Mouse (Mus musculus) limb, embryonic 10.5 days (tissue): ENCODE measurements at regions not wholly inside any gene's neighbourhood (a gene's known extent, or its start where the extent isn't known, plus 50 kb on each side); places are given as distances from the start of the nearest gene placed in this dataset.
"Not testable (repeated sequence)": the region's sequence is repeated elsewhere in the genome, so short reads cannot be mapped to it uniquely, and the experiment has no call there.

Experiments used
- DNase-seq: peaks from one replicate; pipeline ENCODE4 v3.0.0-alpha.2; 2017; ENCODE audit warnings: low spot score
- H3K27ac ChIP-seq: fragments of 300-500 bp; sonication (generic); 2 replicates; pipeline ENCODE4 v1.5.1; 2016; ENCODE audit warnings: mild to moderate bottlenecking
- H3K27me3 ChIP-seq: fragments of 300-500 bp; sonication (generic); 2 replicates; pipeline ENCODE4 v1.6.1; 2016; ENCODE audit warnings: low read depth, mild to moderate bottlenecking; ENCODE audit not compliant: poor library complexity, severe bottlenecking
- H3K36me3 ChIP-seq: fragments of 300-500 bp; sonication (generic); 2 replicates; pipeline ENCODE4 v1.6.1; 2016; ENCODE audit warnings: mild to moderate bottlenecking, moderate library complexity
- H3K4me1 ChIP-seq: fragments of 300-500 bp; sonication (generic); 2 replicates; pipeline ENCODE4 v1.6.1; 2016
- H3K4me3 ChIP-seq: fragments of 300-500 bp; sonication (generic); 2 replicates; pipeline ENCODE4 v1.5.1; 2016; ENCODE audit warnings: mild to moderate bottlenecking, moderate library complexity
- H3K9me3 ChIP-seq: fragments of 300-500 bp; sonication (generic); replicated peaks from 2 replicates; pipeline ENCODE4 v1.6.1; 2016; ENCODE audit warnings: mild to moderate bottlenecking
- WGBS: fragments of 180-500 bp; shearing (Covaris S2); methylation state at CpG from one replicate; pipeline ENCODE4 v1.1.7; 2016; 5-methylcytosine and 5-hydroxymethylcytosine counted together

- H3K4me3 ChIP-seq, result no peak overlapping the region
- DNase-seq, result no peak
- WGBS, result 82% methylated on average over 3 of the region's 3 CpGs
- H3K27me3 ChIP-seq, result no peaks in the 10 kb centered on the region
- no peaks in the 10 kb centered on the region for H3K9me3 ChIP-seq
- H3K27ac ChIP-seq, result peak overlapping the region; percentile 61
- H3K36me3 ChIP-seq, result no peaks in the 10 kb centered on the region
- peaks cover 53% of the 10 kb centered on the region for H3K4me1 ChIP-seq
Observed at GRCm38 (mm10) chr16:31538606-31539005, 116.5 kb downstream of the Bdh1 start.

- no peak for DNase-seq
- H3K9me3 ChIP-seq, result no peaks in the 10 kb centered on the region
- no peaks in the 10 kb centered on the region for H3K36me3 ChIP-seq
- H3K27ac ChIP-seq, result peak overlapping the region; percentile 69
- WGBS, result 45% methylated on average over 10 of the region's 10 CpGs
- H3K4me1 ChIP-seq, result peaks cover 54% of the 10 kb centered on the region
- H3K27me3 ChIP-seq, result 0 out of 2 replicates have a peak, but pooled peaks cover 4% of the 10 kb centered on the region
- H3K4me3 ChIP-seq, result no peak overlapping the region
Observed at GRCm38 (mm10) chr16:31543499-31544170, 119.6 kb upstream of the Dlg1 start.

- H3K4me1 ChIP-seq, result peaks cover 62% of the 10 kb centered on the region
- peak; percentile 63 for DNase-seq
Observed at GRCm38 (mm10) chr16:31546062-31546827, 117.0 kb upstream of the Dlg1 start.

DNA sequence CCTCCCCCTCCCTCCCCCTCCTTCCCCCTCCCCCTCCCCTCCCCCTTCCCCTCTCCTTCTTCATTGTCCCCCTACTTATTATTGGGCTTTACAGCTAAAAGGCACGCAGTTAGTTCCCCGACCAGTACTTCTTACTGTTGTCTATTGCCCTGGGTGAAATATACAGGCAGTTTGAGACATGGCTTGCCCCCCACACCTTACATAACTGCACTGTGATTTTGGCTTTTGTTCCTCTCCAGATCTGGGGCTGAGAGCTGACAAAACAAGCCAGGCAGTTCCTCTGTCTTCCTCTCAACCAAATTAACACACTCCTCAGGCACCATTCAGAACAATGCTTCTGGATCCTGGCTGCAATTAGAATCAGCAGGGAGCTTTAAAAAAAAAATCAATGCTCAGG is 116.4 kb upstream of the Dlg1 start:
- H3K27ac ChIP-seq, result peak overlapping the region; percentile 87
- no peaks in the 10 kb centered on the region for H3K9me3 ChIP-seq
- 0 out of 2 replicates have a peak, but pooled peaks cover 4% of the 10 kb centered on the region for H3K27me3 ChIP-seq
- peak; percentile 38 for DNase-seq
- no peaks in the 10 kb centered on the region for H3K36me3 ChIP-seq
- H3K4me3 ChIP-seq, result peak overlapping the region; percentile 39
- H3K4me1 ChIP-seq, result peaks cover 67% of the 10 kb centered on the region
- WGBS, result 6% methylated on average over 2 of the region's 2 CpGs

More at GRCm38 (mm10) chr16:31546062-31546827, 117.0 kb upstream of the Dlg1 start:
- 0 out of 2 replicates have a peak, but pooled peaks cover 4% of the 10 kb centered on the region for H3K27me3 ChIP-seq
- H3K36me3 ChIP-seq, result no peaks in the 10 kb centered on the region
- no peaks in the 10 kb centered on the region for H3K9me3 ChIP-seq
- under 1% methylated on average over 18 of the region's 18 CpGs for WGBS
- peak overlapping the region; percentile 87 for H3K27ac ChIP-seq
- H3K4me3 ChIP-seq, result peak overlapping the region; percentile 39

DNA sequence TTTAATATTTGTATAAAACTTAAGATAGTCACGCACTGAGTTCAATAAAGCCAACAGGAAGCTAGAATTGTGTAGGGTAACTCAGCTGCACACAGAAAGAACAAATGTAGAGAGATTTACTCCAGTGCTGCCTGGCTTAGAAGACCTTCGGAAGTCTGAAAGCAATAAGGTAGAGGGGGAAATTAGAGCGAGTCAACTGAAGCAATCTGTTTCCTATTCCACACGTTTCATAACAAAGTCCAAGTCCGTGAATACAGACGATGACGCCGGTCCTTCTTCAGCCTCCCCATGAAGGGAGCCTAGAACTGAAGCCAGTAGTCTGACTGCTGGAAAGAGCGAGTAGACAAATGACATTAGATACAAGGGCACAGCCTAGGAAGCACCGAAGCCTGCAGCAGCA is 115.9 kb upstream of the Dlg1 start:
- peak overlapping the region; percentile 87 for H3K27ac ChIP-seq
- no peaks in the 10 kb centered on the region for H3K9me3 ChIP-seq
- no peaks in the 10 kb centered on the region for H3K36me3 ChIP-seq
- DNase-seq, result no peak
- H3K4me3 ChIP-seq, result no peak overlapping the region
- H3K27me3 ChIP-seq, result 0 out of 2 replicates have a peak, but pooled peaks cover 4% of the 10 kb centered on the region
- 40% methylated on average over 10 of the region's 10 CpGs for WGBS
- H3K4me1 ChIP-seq, result peaks cover 73% of the 10 kb centered on the region

GRCm38 (mm10) chr16:31549975-31550374 is 113.3 kb upstream of the Dlg1 start:
- DNase-seq, result no peak
- Histone ChIP-seq H3K27ac (no peak overlapping the region; the same call in 1 of the 2 replicates), H3K4me3 (no peak overlapping the region), H3K4me1 (peaks cover 61% of the 10 kb centered on the region), H3K27me3 (0 out of 2 replicates have a peak, but pooled peaks cover 4% of the 10 kb centered on the region), H3K36me3 (no peaks in the 10 kb centered on the region), H3K9me3 (no peaks in the 10 kb centered on the region)
- 65% methylated on average over 5 of the region's 5 CpGs for WGBS

- WGBS, result 86% methylated on average over 2 of the region's 2 CpGs
- H3K4me3 ChIP-seq, H3K36me3 ChIP-seq, DNase-seq, H3K27ac ChIP-seq, H3K9me3 ChIP-seq, H3K27me3 ChIP-seq: not testable (repeated sequence)
- peaks cover 55% of the 10 kb centered on the region for H3K4me1 ChIP-seq
Observed at GRCm38 (mm10) chr16:31550539-31550938, 112.7 kb upstream of the Dlg1 start.

DNA sequence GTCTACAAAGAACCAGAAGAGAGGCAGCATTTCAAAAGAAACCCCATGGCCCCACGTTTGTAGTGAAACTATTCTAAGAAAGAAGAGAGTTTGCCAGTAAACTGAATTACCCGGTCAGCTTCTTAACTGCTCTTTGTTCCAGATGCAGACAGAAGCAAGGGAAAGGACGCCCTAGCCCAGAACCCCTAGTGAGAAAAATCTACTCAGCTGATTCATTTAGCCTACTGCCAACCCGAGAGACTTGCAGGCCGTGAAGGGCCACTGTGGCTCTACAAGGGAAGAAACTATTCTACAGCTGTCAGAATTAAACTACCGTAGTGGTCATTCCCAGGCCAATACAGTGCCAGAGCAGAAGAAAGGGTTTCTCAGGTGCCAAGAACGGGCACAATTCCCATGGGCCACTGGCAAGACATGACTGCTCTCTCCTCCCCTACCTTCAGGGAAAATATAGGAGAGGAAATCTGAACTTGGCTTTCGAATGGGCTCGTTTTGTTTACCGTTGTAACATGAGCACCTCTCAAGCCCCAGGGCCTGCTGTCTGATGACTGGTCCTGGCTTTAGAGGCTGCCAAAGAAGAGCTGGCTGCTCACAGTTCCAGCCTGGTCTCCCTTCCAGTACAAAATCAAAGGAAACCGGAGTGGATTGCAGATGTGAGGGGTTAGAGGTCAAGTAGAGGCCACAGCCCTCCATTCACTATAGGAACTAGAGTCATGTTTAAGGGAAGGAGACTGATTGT is 111.7 kb upstream of the Dlg1 start:
- WGBS, result 19% methylated on average over 11 of the region's 11 CpGs
- Histone ChIP-seq H3K27ac (peak overlapping the region; percentile 83), H3K36me3 (no peaks in the 10 kb centered on the region), H3K9me3 (no peaks in the 10 kb centered on the region), H3K4me3 (no peak overlapping the region), H3K4me1 (peaks cover 45% of the 10 kb centered on the region), H3K27me3 (no peaks in the 10 kb centered on the region)
- peak; percentile 78 for DNase-seq

GRCm38 (mm10) chr16:31553361-31554146 is 109.7 kb upstream of the Dlg1 start:
- DNase-seq, result no peak
- WGBS, result 82% methylated on average over 8 of the region's 8 CpGs

GRCm38 (mm10) chr16:31560426-31560825 is 102.8 kb upstream of the Dlg1 start:
- Histone ChIP-seq H3K27ac (no peak overlapping the region), H3K4me3 (no peak overlapping the region), H3K27me3 (no peaks in the 10 kb centered on the region), H3K9me3 (no peaks in the 10 kb centered on the region), H3K36me3 (no peaks in the 10 kb centered on the region), H3K4me1 (0 out of 2 replicates have a peak, but pooled peaks cover 3% of the 10 kb centered on the region)
- DNase-seq, result no peak

More at GRCm38 (mm10) chr16:31553361-31554146, 109.7 kb upstream of the Dlg1 start:
- no peak overlapping the region for H3K4me3 ChIP-seq
- H3K9me3 ChIP-seq, result no peaks in the 10 kb centered on the region
- H3K27me3 ChIP-seq, result no peaks in the 10 kb centered on the region
- H3K4me1 ChIP-seq, result peaks cover 28% of the 10 kb centered on the region
- no peaks in the 10 kb centered on the region for H3K36me3 ChIP-seq
- 0 out of 2 replicates have a peak overlapping the region, but pooled peaks have one; percentile 31 for H3K27ac ChIP-seq

GRCm38 (mm10) chr16:31564926-31565325 is 98.3 kb upstream of the Dlg1 start:
- Histone ChIP-seq H3K9me3 (no peaks in the 10 kb centered on the region), H3K27me3 (no peaks in the 10 kb centered on the region), H3K36me3 (no peaks in the 10 kb centered on the region), H3K4me1 (0 out of 2 replicates have a peak, but pooled peaks cover 3% of the 10 kb centered on the region), H3K4me3 (no peak overlapping the region), H3K27ac (no peak overlapping the region)
- no peak for DNase-seq
- 83% methylated on average over 5 of the region's 5 CpGs for WGBS

DNA sequence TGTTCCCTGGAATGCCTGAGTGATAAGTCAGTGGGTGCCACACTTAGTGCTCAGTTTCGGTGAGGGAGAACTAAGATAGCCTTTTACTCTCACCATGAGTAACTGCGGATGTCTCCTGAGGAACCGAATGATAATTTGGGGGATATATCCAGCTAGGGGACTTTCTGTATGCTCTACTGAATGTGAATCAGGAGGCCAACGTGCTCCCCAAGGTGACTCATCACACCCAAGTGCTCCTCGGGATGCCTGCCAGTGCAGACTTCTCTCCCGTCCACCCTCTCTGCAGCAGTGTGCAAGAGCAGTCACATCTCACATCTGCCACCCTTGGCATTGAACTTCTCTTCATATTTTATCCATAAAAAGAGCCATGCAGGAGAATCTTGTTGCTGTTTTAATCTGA is 94.9 kb upstream of the Dlg1 start:
- Histone ChIP-seq H3K4me1 (no peaks in the 10 kb centered on the region), H3K4me3 (no peak overlapping the region), H3K9me3 (no peaks in the 10 kb centered on the region), H3K27ac (no peak overlapping the region), H3K27me3 (no peaks in the 10 kb centered on the region), H3K36me3 (no peaks in the 10 kb centered on the region)
- no peak for DNase-seq
- WGBS, result 93% methylated on average over 6 of the region's 6 CpGs
